Mouse (Mus musculus) embryonic facial prominence, embryonic 13.5 days (tissue): ENCODE measurements around the gene Gpn3. TPM values are rescaled to one million over a fixed set of nuclear protein-coding genes. Genes with fewer than 3 reads are reported as not detected.

Source experiments
- ATAC-seq: fragments of 200-750 bp; cut with Nextera tagmentation; 2 replicates; pipeline ENCODE4 v1.8.0; 2017; ENCODE audit warnings: low read depth; ENCODE audit not compliant: insufficient number of reproducible peaks, insufficient read depth, low FRiP score, low TSS enrichment
- H3K27ac ChIP-seq: fragments of 300-500 bp; sonication (generic); 2 replicates; pipeline ENCODE4 v1.5.1; 2015; ENCODE audit warnings: moderate library complexity, mild to moderate bottlenecking, inconsistent platforms
- H3K27me3 ChIP-seq: fragments of 300-500 bp; sonication (generic); 2 replicates; pipeline ENCODE4 v1.6.1; 2015; ENCODE audit warnings: mild to moderate bottlenecking, inconsistent platforms
- H3K36me3 ChIP-seq: fragments of 300-500 bp; sonication (generic); 2 replicates; pipeline ENCODE4 v1.6.1; 2015; ENCODE audit warnings: mild to moderate bottlenecking, inconsistent platforms
- H3K4me1 ChIP-seq: fragments of 300-500 bp; sonication (generic); 2 replicates; pipeline ENCODE4 v1.6.1; 2015; ENCODE audit warnings: inconsistent platforms
- H3K4me2 ChIP-seq: fragments of 300-500 bp; sonication (generic); 2 replicates; pipeline ENCODE4 v1.6.1; 2015; ENCODE audit warnings: moderate library complexity, mild to moderate bottlenecking, inconsistent platforms
- H3K4me3 ChIP-seq: fragments of 300-500 bp; sonication (generic); 2 replicates; pipeline ENCODE4 v1.5.1; 2015; ENCODE audit warnings: mild to moderate bottlenecking, inconsistent platforms
- H3K9ac ChIP-seq: fragments of 300-500 bp; sonication (generic); 2 replicates; pipeline ENCODE4 v1.6.1; 2015; ENCODE audit warnings: mild to moderate bottlenecking, inconsistent platforms
- H3K9me3 ChIP-seq: fragments of 300-500 bp; sonication (generic); 2 replicates; pipeline ENCODE4 v1.6.1; 2016; ENCODE audit warnings: inconsistent platforms
- WGBS: fragments of 180-500 bp; shearing (Covaris S2); methylation state at CpG from one replicate; pipeline ENCODE4 v1.1.7; 2015; ENCODE audit warnings: mixed read lengths; 5-methylcytosine and 5-hydroxymethylcytosine counted together
- polyA plus RNA-seq: library from polyadenylated mRNA; unstranded; fragments of >200 nt; fragmentation: Nextera tagmentation; extraction: Ambion mirVana; gene quantifications from 2 replicates; pipeline ENCODE4 v1.2.1, GENCODE M21; 2015

Gene Gpn3
- polyA plus RNA-seq, 1 experiment from 2014 or later, result 77.6 TPM

DNA sequence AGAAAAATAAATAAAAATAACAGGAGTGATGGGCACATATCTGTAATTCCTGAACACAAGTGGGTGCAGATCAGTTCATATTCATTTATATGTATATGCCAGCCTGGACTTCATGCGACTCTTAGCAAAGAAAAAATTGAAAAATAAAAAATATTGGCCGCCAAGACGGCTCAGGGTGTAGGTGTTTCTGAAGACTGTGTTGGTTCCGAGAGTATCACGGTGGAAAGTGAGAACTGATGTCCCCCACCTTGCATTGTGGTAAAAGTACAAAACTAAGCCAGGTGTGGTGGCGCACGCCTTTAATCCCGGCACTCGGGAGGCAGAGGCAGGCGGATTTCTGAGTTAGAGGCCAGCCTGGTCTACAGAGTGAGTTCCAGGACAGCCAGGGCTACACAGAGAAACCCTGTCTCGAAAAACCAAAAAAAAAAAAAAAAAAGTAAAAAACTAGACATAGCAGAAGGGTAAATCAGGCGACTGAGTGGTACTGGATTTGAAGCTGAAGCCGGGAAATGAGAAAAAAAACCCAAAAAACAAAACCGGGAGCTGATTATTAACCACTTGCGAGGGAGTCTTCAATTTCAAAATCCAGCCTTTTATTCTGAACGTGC lies 19.6 kb downstream of the Gpn3 start:
- Histone ChIP-seq H3K27me3 (no peaks in the 10 kb centered on the region), H3K27ac (no peak overlapping the region), H3K4me2 (peak overlapping the region; percentile 87), H3K9me3 (no peaks in the 10 kb centered on the region), H3K4me1 (peaks cover 12% of the 10 kb centered on the region), H3K4me3 (peak overlapping the region; percentile 85), H3K9ac (no peak overlapping the region; the same call in 1 of the 2 replicates), H3K36me3 (0 out of 2 replicates have a peak, but pooled peaks cover 6% of the 10 kb centered on the region)
- no peak for ATAC-seq
- WGBS, result 54% methylated on average over 16 of the region's 16 CpGs

DNA sequence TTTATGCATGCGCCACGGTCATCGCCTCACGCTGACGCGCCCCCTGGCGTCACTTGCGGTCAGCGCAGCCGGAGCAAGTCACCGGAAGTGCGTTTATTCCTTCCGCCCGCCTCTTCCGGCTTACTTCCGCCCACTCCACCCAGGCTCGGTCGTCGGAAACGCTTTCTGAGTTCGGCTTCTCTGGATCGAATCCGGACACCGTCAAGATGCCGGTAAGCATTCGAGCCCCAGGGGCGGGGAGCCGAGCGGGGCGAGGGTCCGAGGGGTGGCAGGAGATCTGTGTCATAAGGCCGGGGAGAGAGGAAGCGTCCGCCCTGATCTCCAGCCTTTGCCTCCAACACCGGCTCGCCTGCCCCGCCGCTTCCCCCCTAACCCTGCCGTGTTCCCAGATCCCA lies 20.1 kb downstream of the Gpn3 start, which contains the start of gene Arpc3:
TSS of gene Arpc3 (plus strand) at position 93 of the 395 bp plus-strand sequence.
- Histone ChIP-seq H3K27ac (0 out of 2 replicates have a peak within 1 kb of the TSS, but pooled peaks have one; percentile 33), H3K9me3 (no peaks in the 10 kb centered on the region), H3K9ac (peak within 1 kb of the TSS; percentile 93), H3K27me3 (no peaks in the 10 kb centered on the region), H3K4me2 (peak within 1 kb of the TSS; percentile 87), H3K4me3 (peak within 1 kb of the TSS; percentile 85), H3K4me1 (peaks cover 12% of the 10 kb centered on the region), H3K36me3 (peaks cover 9% of the 10 kb centered on the region)
- peak; percentile 81 for ATAC-seq
- under 1% methylated on average over 39 of the region's 39 CpGs for WGBS

DNA sequence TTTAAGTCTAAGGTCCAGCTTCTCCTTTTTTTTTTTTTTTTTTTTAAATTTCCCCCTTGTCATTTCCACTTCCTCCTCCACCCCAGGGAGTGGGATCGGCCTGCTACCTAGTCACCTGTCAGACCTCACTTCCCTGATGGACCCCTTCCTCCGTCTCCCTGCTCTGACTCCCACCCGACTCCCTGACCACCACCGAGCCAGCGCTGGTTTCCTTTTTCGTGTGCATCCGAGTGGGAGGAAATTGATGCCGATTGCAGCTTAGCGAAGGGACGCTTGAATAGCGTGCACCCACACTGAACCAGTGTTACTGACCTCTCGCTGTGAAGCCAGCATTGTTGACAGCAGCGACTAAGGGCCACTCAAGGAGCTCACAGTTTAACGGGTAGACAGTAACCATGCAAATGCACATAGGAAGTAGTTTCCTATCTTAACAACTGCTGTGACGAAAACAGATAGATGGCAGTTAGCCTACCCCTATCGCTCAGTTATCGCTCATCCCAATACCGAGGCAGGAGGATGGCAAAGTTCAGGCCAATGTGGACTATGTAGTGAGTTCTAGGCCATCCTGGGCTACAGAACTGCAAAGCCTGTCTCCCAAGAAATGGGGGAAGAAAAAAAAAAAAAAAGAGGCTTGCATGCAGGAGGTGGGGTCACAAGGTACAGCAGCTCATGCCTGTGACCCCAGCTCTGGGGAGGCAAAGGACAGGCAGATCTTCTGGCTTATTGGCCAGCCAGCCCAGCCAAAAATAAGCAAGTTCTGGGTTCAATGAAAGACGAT lies 20.7 kb downstream of the Gpn3 start:
- peaks cover 12% of the 10 kb centered on the region for H3K4me1 ChIP-seq
- ATAC-seq, result no peak
- no peak overlapping the region for H3K27ac ChIP-seq
- H3K9ac ChIP-seq, result peak overlapping the region; percentile 93
- WGBS, result 17% methylated on average over 19 of the region's 19 CpGs
- peak overlapping the region; percentile 85 for H3K4me3 ChIP-seq
- no peaks in the 10 kb centered on the region for H3K9me3 ChIP-seq
- no peaks in the 10 kb centered on the region for H3K27me3 ChIP-seq
- peak overlapping the region; percentile 87 for H3K4me2 ChIP-seq
- H3K36me3 ChIP-seq, result peaks cover 16% of the 10 kb centered on the region

DNA sequence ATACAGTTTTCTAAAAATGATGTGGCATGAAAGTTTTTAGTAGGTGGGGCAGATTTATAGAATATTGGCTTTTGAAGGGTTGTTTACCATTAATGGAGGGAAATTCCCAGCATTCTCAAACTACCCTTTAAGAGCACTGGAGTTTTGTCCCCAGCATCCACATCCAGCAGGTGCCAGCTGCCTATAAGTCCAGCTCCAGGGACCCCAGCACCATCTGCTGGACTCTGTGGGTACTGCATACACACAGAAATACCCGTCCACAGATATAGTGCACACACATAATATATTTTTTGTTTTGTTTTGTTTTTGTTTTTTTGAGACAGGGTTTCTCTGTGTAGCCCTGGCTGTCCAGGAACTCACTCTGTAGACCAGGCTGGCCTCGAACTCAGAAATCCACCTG lies 22.2 kb downstream of the Gpn3 start:
- Histone ChIP-seq H3K4me3 (no peak overlapping the region), H3K27me3 (no peaks in the 10 kb centered on the region), H3K27ac (no peak overlapping the region), H3K36me3 (peaks cover 23% of the 10 kb centered on the region), H3K4me2 (no peak overlapping the region), H3K9ac (no peak overlapping the region), H3K4me1 (peaks cover 12% of the 10 kb centered on the region), H3K9me3 (no peaks in the 10 kb centered on the region)
- WGBS, result 60% methylated on average over 2 of the region's 2 CpGs
- ATAC-seq, result no peak

DNA sequence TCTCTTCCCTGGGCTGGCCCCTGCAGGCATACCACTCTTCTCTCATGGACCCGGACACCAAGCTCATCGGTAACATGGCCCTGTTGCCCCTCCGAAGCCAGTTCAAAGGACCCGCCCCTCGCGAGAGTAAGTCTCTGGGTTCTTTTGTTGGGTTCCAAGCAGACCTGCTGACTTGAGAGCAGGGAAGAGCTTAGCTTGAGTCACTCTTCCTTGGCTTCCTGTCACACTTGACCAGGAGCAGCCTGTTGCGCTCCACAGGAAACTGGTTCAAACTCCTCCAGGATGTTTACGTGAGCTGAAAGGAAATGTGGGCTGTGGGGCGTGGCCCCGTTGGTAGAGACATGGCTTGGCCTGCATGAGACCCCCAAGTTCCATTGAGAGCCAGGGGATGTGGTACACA lies 25.1 kb downstream of the Gpn3 start:
- Histone ChIP-seq H3K27me3 (no peaks in the 10 kb centered on the region), H3K4me3 (no peak overlapping the region), H3K4me1 (peaks cover 12% of the 10 kb centered on the region), H3K36me3 (peaks cover 43% of the 10 kb centered on the region), H3K27ac (peak overlapping the region; percentile 39), H3K4me2 (no peak overlapping the region), H3K9ac (no peak overlapping the region), H3K9me3 (no peaks in the 10 kb centered on the region)
- WGBS, result 85% methylated on average over 10 of the region's 10 CpGs
- ATAC-seq, result no peak

DNA sequence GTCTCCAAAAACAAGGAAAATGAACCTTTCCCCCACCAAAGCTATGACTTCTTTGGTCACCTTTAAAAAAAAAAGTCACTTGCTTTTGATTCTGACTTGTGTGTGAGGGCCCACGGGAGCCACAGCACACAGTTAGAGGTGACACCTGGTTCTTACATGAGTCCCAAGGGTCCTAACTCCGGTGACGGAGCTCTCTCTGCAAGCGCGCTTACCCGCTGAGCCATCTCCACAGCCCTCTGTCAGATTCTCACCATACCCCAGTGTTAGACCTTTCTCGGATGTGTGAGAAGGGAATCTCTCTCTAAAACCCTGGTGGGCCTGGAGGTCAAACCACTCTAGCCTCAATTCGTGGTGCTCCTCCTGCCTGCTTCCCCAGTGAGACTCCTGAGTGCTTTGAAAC lies 25.8 kb downstream of the Gpn3 start:
- H3K4me2 ChIP-seq, result no peak overlapping the region
- H3K27ac ChIP-seq, result no peak overlapping the region
- H3K9ac ChIP-seq, result no peak overlapping the region
- no peaks in the 10 kb centered on the region for H3K27me3 ChIP-seq
- no peak for ATAC-seq
- no peaks in the 10 kb centered on the region for H3K9me3 ChIP-seq
- H3K4me3 ChIP-seq, result no peak overlapping the region
- 89% methylated on average over 8 of the region's 8 CpGs for WGBS
- peaks cover 10% of the 10 kb centered on the region for H3K4me1 ChIP-seq
- peaks cover 50% of the 10 kb centered on the region for H3K36me3 ChIP-seq

DNA sequence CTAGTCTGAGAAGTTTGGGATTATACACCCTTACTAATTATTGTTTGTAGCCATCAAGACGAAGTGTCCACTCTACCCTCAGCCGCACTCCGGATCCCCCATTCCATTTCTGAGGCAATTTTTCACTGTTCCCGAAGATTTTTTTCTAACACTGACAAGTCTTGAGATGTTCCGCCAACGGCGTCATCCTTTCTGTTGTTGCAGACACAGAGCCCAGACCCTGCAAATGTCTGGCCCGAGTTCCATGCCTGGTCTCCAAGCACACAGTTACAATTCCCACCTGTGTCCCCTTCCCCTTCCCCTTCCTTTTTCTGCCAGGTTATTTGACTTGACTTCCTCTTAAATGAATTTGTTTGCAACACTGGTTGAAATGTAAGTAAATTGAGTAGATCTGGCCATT lies 28.2 kb downstream of the Gpn3 start:
- no peak for ATAC-seq
- 94% methylated on average over 8 of the region's 8 CpGs for WGBS
- H3K9ac ChIP-seq, result no peak overlapping the region
- no peaks in the 10 kb centered on the region for H3K4me1 ChIP-seq
- H3K27me3 ChIP-seq, result no peaks in the 10 kb centered on the region
- H3K4me3 ChIP-seq, result no peak overlapping the region
- peaks cover 72% of the 10 kb centered on the region for H3K36me3 ChIP-seq
- H3K9me3 ChIP-seq, result no peaks in the 10 kb centered on the region
- no peak overlapping the region for H3K4me2 ChIP-seq
- H3K27ac ChIP-seq, result no peak overlapping the region

DNA sequence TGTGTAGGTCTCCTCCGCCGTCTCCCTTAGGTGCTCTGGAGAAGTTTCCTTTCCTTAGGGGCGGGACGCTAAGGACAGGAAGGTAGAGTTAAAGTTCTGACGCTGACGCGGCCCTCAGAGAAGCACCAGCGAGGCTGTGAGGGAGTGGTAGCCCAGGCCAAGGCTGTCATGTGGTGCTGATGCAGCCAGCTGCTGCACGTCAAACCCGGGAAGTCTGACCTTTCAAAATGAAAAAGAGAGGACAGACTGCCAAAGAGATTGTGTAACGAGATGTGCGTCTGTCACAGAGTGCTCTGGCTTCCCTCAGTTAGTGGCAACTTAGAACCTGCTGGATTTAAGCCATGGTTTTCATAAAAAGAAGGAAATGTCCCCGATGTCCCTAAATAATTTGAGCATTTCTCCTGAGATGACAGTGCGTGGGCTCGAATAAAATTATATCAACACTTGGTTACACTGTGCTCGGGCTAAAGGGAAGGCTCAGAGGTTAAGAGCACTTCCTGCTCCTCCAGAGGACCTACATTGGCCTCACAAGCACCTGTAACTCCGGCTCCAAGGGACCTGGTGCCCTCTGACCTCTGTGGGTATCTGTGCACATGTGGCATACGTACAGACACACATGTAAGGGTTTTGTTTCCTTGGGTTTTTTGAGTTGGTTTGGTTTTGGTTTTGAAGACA lies 29.1 kb downstream of the Gpn3 start:
- H3K4me1 ChIP-seq, result no peaks in the 10 kb centered on the region
- no peak overlapping the region for H3K9ac ChIP-seq
- peaks cover 76% of the 10 kb centered on the region for H3K36me3 ChIP-seq
- no peaks in the 10 kb centered on the region for H3K9me3 ChIP-seq
- no peak overlapping the region for H3K4me2 ChIP-seq
- ATAC-seq, result no peak
- WGBS, result 83% methylated on average over 18 of the region's 18 CpGs
- no peak overlapping the region for H3K27ac ChIP-seq
- no peaks in the 10 kb centered on the region for H3K27me3 ChIP-seq
- no peak overlapping the region for H3K4me3 ChIP-seq

DNA sequence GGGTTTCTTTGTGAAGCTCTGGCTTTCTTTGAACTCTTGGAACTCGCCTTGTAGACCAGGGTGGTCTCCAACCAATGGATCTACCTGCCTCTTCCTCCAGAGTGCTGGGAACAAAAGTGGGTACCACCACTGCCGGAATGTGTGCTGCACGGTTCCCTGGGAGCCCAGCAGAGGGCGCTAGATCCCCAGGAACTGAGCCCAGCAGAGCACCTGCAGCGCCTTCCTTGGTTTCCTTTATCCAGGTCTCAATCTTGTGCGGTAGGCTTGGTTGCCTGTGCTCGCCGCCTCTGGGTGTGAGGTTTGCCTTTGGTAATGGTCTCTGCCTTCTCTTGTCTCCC lies 29.6 kb downstream of the Gpn3 start:
- Histone ChIP-seq H3K27me3 (no peaks in the 10 kb centered on the region), H3K4me2 (no peak overlapping the region), H3K27ac (no peak overlapping the region), H3K36me3 (peaks cover 81% of the 10 kb centered on the region), H3K9ac (no peak overlapping the region), H3K4me3 (no peak overlapping the region), H3K4me1 (no peaks in the 10 kb centered on the region), H3K9me3 (no peaks in the 10 kb centered on the region)
- no peak for ATAC-seq
- 25% methylated on average over 8 of the region's 8 CpGs for WGBS

DNA sequence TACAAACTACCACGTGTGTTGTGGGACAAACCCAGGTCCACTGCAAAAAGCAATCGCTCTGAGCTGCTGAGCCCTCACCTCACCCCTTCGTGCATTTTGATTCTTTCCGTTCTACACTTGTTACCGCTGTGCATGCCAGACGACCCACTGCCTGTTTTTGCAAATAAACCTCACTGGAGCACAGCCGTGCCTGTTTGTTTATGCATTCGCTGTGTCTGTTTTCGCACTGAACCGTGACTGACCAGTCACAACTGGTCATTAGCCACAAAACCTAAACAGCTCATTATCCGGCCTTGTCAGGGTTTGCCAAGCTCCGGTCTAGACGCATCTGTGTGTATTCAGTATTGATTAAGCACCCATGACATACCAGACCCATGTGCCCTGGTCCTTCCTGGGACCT lies 30.5 kb downstream of the Gpn3 start:
- 89% methylated on average over 13 of the region's 13 CpGs for WGBS

DNA sequence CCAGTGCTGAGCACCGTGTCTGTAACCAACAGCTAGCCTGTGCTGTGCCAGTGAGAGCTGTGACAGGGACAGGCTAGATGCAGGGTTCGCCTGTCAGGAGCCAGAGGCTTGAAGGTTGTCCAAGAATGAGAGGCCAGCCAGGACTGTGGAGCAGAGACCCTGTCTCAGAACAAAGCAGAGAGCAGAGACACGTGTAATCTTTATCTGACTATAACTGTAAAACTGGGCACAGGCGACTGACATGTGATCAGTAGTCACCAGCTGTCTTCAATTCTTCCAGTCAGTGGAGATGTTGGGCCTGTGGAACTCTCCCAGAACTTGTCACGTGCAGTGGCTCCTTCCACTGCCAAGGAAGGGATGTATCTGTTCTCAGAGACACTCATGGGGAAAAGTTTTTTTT lies 31.1 kb downstream of the Gpn3 start:
- Histone ChIP-seq H3K4me3 (no peak overlapping the region), H3K9me3 (0 out of 2 replicates have a peak, but pooled peaks cover 3% of the 10 kb centered on the region), H3K4me2 (no peak overlapping the region), H3K9ac (no peak overlapping the region), H3K4me1 (no peaks in the 10 kb centered on the region), H3K36me3 (peaks cover 83% of the 10 kb centered on the region), H3K27ac (no peak overlapping the region), H3K27me3 (no peaks in the 10 kb centered on the region)
- WGBS, result 82% methylated on average over 5 of the region's 5 CpGs
- no peak for ATAC-seq

More for the DNA sequence above, 30.5 kb downstream of the Gpn3 start:
- Histone ChIP-seq H3K4me2 (no peak overlapping the region), H3K27ac (no peak overlapping the region), H3K9me3 (0 out of 2 replicates have a peak, but pooled peaks cover 3% of the 10 kb centered on the region), H3K9ac (no peak overlapping the region; the same call in 1 of the 2 replicates), H3K27me3 (no peaks in the 10 kb centered on the region), H3K36me3 (peaks cover 83% of the 10 kb centered on the region), H3K4me1 (no peaks in the 10 kb centered on the region), H3K4me3 (no peak overlapping the region)
- no peak for ATAC-seq
